Comparison of ENCODE assay signal across 18 mouse cellular contexts in genomic region chr9:115870640-115871039, GRCm38 (mm10). TPM values are rescaled to one million over a fixed set of nuclear protein-coding genes. Genes with fewer than 3 reads are reported as not detected.
DNase-seq lines count a peak whose midpoint lies in the region; ATAC-seq and TF ChIP-seq lines count a peak whose summit lies in the region.
"Had no signal": no experiment of that assay in that cellular context is flagged by ENCODE, and none has a peak within 500 bp of the region (broad histone marks: within the 10 kb centered on the region; RNA-seq: fewer than 3 reads in every experiment).

No protein-coding gene starts in this region.

- H3K4me3 ChIP-seq in heart, embryonic 12.5 days = no peak overlapping the region
- H3K4me3 ChIP-seq in CH12.LX (replicated peaks in 1 of 3; ENCODE audit: low read depth in 2 of 3, low read length in 2 of 3, poor library complexity in 1 of 3) = no peak overlapping the region
- H3K4me3 ChIP-seq in ES-E14 (ENCODE audit: insufficient read depth in 1 of 2, low read depth in 1 of 2, low read length in 2 of 2, poor library complexity in 1 of 2, severe bottlenecking in 1 of 2) = no peak overlapping the region

- ATAC-seq in heart, embryonic 12.5 days (ENCODE audit: insufficient number of reproducible peaks, low FRiP score) = no peak
- ATAC-seq: activated CD4-positive, CD25-positive, alpha-beta regulatory T cell, adult 4 months; CD4-positive, CD25-positive, alpha-beta regulatory T cell, adult 4 months; Patski had no signal

- dilution Hi-C loops in CH12.LX (cut with MboI; ENCODE audit: extremely low pct_ligation_motif_present, extremely low pct_unique_long_range_greater_than_20kb, low sequenced_read_pairs) = no loop called here

- no peak overlapping the region for H3K9ac ChIP-seq in heart, embryonic 12.5 days
- H3K9ac ChIP-seq in CH12.LX (ENCODE audit: insufficient read depth, low read depth) (no peak overlapping the region), ES-E14 (ENCODE audit: insufficient read depth, low read depth, low read length, poor library complexity, severe bottlenecking) (no peak overlapping the region)

- DNase-seq in heart, adult 11 months = peak; percentile 48
- no peak for DNase-seq in CH12.LX (ENCODE audit: extremely low read depth)
- no peak for DNase-seq in ES-E14 (ENCODE audit: low read depth, low spot score)
- no peak for DNase-seq in thymus, postnatal 25 days
- DNase-seq in left cerebral cortex, postnatal 25 days (ENCODE audit: low spot score in 2 of 2) = no peak
- DNase-seq: adrenal gland, adult 8-10 months; adrenal gland, postnatal 25 days; B cell, adult 2 months; cerebellum, adult 11 months; cerebellum, adult 11-12 months; cerebellum, adult 18-20 months; cerebellum, adult 2 months; cerebellum, adult 8-10 months had no signal

- in situ Hi-C loops in CH12.LX (cut with MboI; ENCODE audit: low pct_ligation_motif_present, low pct_unique_long_range_greater_than_20kb, low sequenced_read_pairs) = no loop called here
- in situ Hi-C loops in ES-E14 (cut with MboI; ENCODE audit: low sequenced_read_pairs in 2 of 2, unreplicated experiment in 2 of 2) = no loop called here

- no peak for TF ChIP-seq EP300 in CH12.LX (IDR thresholded peaks at IDR 0.05; ENCODE audit: low read length)

- H3K79me2 ChIP-seq in CH12.LX (replicated peaks; ENCODE audit: control insufficient read depth, extremely low read depth, insufficient read depth, poor library complexity, severe bottlenecking) = no peaks in the 10 kb centered on the region

- H3K36me3 ChIP-seq in heart, embryonic 12.5 days = no peaks in the 10 kb centered on the region
- H3K36me3 ChIP-seq in CH12.LX (replicated peaks in 1 of 2; ENCODE audit: control insufficient read depth in 1 of 2, insufficient read depth in 1 of 2, low read length in 1 of 2) (no peaks in the 10 kb centered on the region), ES-E14 (ENCODE audit: control insufficient read depth, insufficient read depth, low read length, poor library complexity, severe bottlenecking) (no peaks in the 10 kb centered on the region)
- H3K36me3 ChIP-seq: G1E had no signal

- peaks cover 20% of the 10 kb centered on the region for H3K4me1 ChIP-seq in heart, embryonic 12.5 days (replicated peaks)
- no peaks in the 10 kb centered on the region for H3K4me1 ChIP-seq in CH12.LX (ENCODE audit: control insufficient read depth in 1 of 2, insufficient read depth in 2 of 2)
- no peaks in the 10 kb centered on the region for H3K4me1 ChIP-seq in ES-E14 (ENCODE audit: control insufficient read depth in 2 of 2, insufficient read depth in 2 of 2, low read length in 2 of 2, poor library complexity in 1 of 2)

- 83% methylated on average over 5 of the region's 5 CpGs for WGBS in heart, embryonic 12.5 days

- TF ChIP-seq CTCF in CH12.LX (conservative IDR thresholded peaks at IDR 0.05 in 1 of 2, IDR thresholded peaks at IDR 0.05 in 1 of 2; ENCODE audit: low read depth in 2 of 2, low read length in 2 of 2) = no peak

- no peak overlapping the region for H3K27ac ChIP-seq in heart, embryonic 12.5 days (ENCODE audit: poor library complexity, severe bottlenecking)
- H3K27ac ChIP-seq in CH12.LX (ENCODE audit: insufficient read depth, low read depth) (no peak overlapping the region), ES-E14 (ENCODE audit: insufficient read depth, low read depth, low read length, poor library complexity, severe bottlenecking) (no peak overlapping the region)

- H3K27me3 ChIP-seq in heart, embryonic 12.5 days (replicated peaks) = no peaks in the 10 kb centered on the region
- H3K27me3 ChIP-seq in CH12.LX (replicated peaks) = no peaks in the 10 kb centered on the region
- H3K27me3 ChIP-seq: Patski had no signal

- no peak for TF ChIP-seq POLR2A in CH12.LX (IDR thresholded peaks at IDR 0.05; ENCODE audit: low read depth, low read length)

- intact Hi-C loops in left cerebral cortex, postnatal 25 days (cut with DNase I) = loop anchor here (5.0 kb wide), 1 partner anchor 158 kb away; no protein-coding TSS in a partner anchor

- no peak for TF ChIP-seq RAD21 in CH12.LX (IDR thresholded peaks at IDR 0.05; ENCODE audit: low read depth, low read length)

- peaks cover 9% of the 10 kb centered on the region for H3K9me3 ChIP-seq in heart, embryonic 12.5 days (replicated peaks)
- H3K9me3 ChIP-seq in CH12.LX (replicated peaks; ENCODE audit: low read length) = peaks cover 1% of the 10 kb centered on the region
- H3K9me3 ChIP-seq in ES-E14 (ENCODE audit: control insufficient read depth, insufficient read depth, low read depth, low read length) = no peaks in the 10 kb centered on the region

- H3K4me2 ChIP-seq in heart, embryonic 12.5 days = no peak overlapping the region
- no peak overlapping the region for H3K4me2 ChIP-seq in CH12.LX (ENCODE audit: insufficient read depth, low read depth, poor library complexity, severe bottlenecking)

TF ChIP-seq in CH12.LX, 34 proteins besides CTCF, POLR2A, EP300 and RAD21:
- no peak for TF ChIP-seq TCF12 (IDR thresholded peaks at IDR 0.05; ENCODE audit: low read depth, low read length)
- TF ChIP-seq JUN (IDR thresholded peaks at IDR 0.05; ENCODE audit: insufficient read depth, low read depth, low read length) = no peak
- no peak for TF ChIP-seq ZC3H11A (IDR thresholded peaks at IDR 0.05; ENCODE audit: low read depth, low read length)
- TF ChIP-seq PAX5 (IDR thresholded peaks at IDR 0.05; ENCODE audit: low read length) = no peak
- TF ChIP-seq ZNF384 (IDR thresholded peaks at IDR 0.05; ENCODE audit: low read depth, low read length) = peak; percentile 52

TF ChIP-seq in ES-E14, 5 proteins besides CTCF, POLR2A, EP300 and RAD21:
- TF ChIP-seq HCFC1 (IDR thresholded peaks at IDR 0.05; ENCODE audit: borderline replicate concordance, insufficient read depth, low read length) = no peak
- no peak for TF ChIP-seq ZC3H11A (IDR thresholded peaks at IDR 0.05; ENCODE audit: borderline replicate concordance, low read depth, low read length)
- peak; percentile 81 for TF ChIP-seq ZNF384 (IDR thresholded peaks at IDR 0.05; ENCODE audit: low read depth, low read length)
- TF ChIP-seq CHD2 (IDR thresholded peaks at IDR 0.05; ENCODE audit: low read depth, low read length) = no peak
- no peak for TF ChIP-seq MAFK (IDR thresholded peaks at IDR 0.05; ENCODE audit: insufficient read depth, low read depth, low read length)

RNA-seq across cellular contexts. Expression of gene Gadl1, which starts 38.6 kb away (rescaled TPM):
- 0.45 and 0.46 TPM in 2 replicates for polyA plus RNA-seq in heart, embryonic 12.5 days (2016; fragmentation: Nextera tagmentation; extraction: Ambion mirVana)
- total RNA-seq in CH12.LX (2012; rRNA removed) (0.08 and 0.13 TPM in 2 replicates), CH12.LX (2014; rRNA removed) (not detected in 2 replicates), ES-E14 (2012; rRNA removed) (not detected in 2 replicates)
- polyA plus RNA-seq in CH12.LX (2012; ENCODE audit: insufficient read length, low read depth) = not detected in 2 replicates
- total RNA-seq in left cerebral cortex, postnatal 25 days (2021) = under 1 TPM; 0.64 TPM
- polyA plus RNA-seq: CD4-positive, CD25-positive, alpha-beta regulatory T cell, adult 4 months; G1E had no signal
